ENCODE assay signal across 8 mouse cellular contexts in genomic region chr4:148164461-148164860, GRCm38 (mm10). TPM values are rescaled to one million over a fixed set of nuclear protein-coding genes. Genes with fewer than 3 reads are reported as not detected.
DNase-seq lines count a peak whose midpoint lies in the region; ATAC-seq and TF ChIP-seq lines count a peak whose summit lies in the region.

No protein-coding gene starts in this region.

- H3K9ac ChIP-seq in liver, embryonic 13.5 days = no peak overlapping the region

- 1% methylated on average over 16 of the region's 16 CpGs for WGBS in liver, embryonic 13.5 days (ENCODE audit: insufficient replicate concordance)

- H3K4me3 ChIP-seq in testis, adult 2 months (ENCODE audit: control insufficient read depth, low read depth, low read length) = peak overlapping the region; percentile 75
- H3K4me3 ChIP-seq in liver, embryonic 13.5 days (replicated peaks) = 0 out of 2 replicates have a peak overlapping the region, but pooled peaks have one; percentile 23

- DNase-seq in heart, adult 11 months = peak; percentile 92
- DNase-seq in heart, postnatal 36 days = no peak
- DNase-seq in testis, postnatal 10 days (ENCODE audit: low spot score) = no peak
- DNase-seq in liver, embryonic 13.5 days = no peak
- no peak for DNase-seq in adrenal gland, postnatal 25 days
- no peak for DNase-seq in urinary bladder, adult 2 months (ENCODE audit: low spot score)

- no peaks in the 10 kb centered on the region for H3K36me3 ChIP-seq in testis, adult 2 months (ENCODE audit: control insufficient read depth, insufficient read depth, low read length)
- no peaks in the 10 kb centered on the region for H3K36me3 ChIP-seq in liver, embryonic 13.5 days

- no peak for ATAC-seq in liver, embryonic 13.5 days (ENCODE audit: low read depth)
- no peak for ATAC-seq in monocyte, adult 5-6 weeks (replicated peaks; ENCODE audit: insufficient number of reproducible peaks, low FRiP score, low TSS enrichment, poor library complexity, severe bottlenecking)

- no peaks in the 10 kb centered on the region for H3K27me3 ChIP-seq in testis, adult 2 months (ENCODE audit: control insufficient read depth, insufficient read depth, low read length)
- peaks cover 90% of the 10 kb centered on the region for H3K27me3 ChIP-seq in liver, embryonic 13.5 days

- no peak overlapping the region; the same call in 1 of the 2 replicates for H3K4me2 ChIP-seq in liver, embryonic 13.5 days

- no peak for TF ChIP-seq CTCF in testis, adult 2 months (IDR thresholded peaks at IDR 0.05; ENCODE audit: control insufficient read depth, insufficient read depth, insufficient replicate concordance, low read depth, low read length)

- intact Hi-C loops in heart, postnatal 36 days (cut with DNase I) = loop anchor here (1.0 to 2.0 kb wide), 2 partner anchors 24 to 49 kb away; no protein-coding TSS in a partner anchor

- peaks cover 16% of the 10 kb centered on the region for H3K4me1 ChIP-seq in testis, adult 2 months (ENCODE audit: control insufficient read depth, insufficient read depth, low read length)
- peaks cover 28% of the 10 kb centered on the region for H3K4me1 ChIP-seq in liver, embryonic 13.5 days (replicated peaks)

- TF ChIP-seq POLR2A in testis, adult 2 months (IDR thresholded peaks at IDR 0.05; ENCODE audit: control insufficient read depth, low read depth, low read length) = no peak

- no peaks in the 10 kb centered on the region for H3K9me3 ChIP-seq in liver, embryonic 13.5 days (replicated peaks)

- no peak overlapping the region for H3K27ac ChIP-seq in testis, adult 2 months (ENCODE audit: control insufficient read depth, insufficient read depth, low read depth, low read length)
- no peak overlapping the region for H3K27ac ChIP-seq in liver, embryonic 13.5 days

RNA-seq across cellular contexts. Expression of gene Fbxo2, which starts 4.0 kb away (rescaled TPM):
- total RNA-seq in heart, postnatal 36 days (2021) = under 1 TPM in 1 of 2 experiments, not detected in 1; 0.19 TPM
- polyA plus RNA-seq in testis, adult 2 months (2012; rRNA removed) = 41.2 and 42.8 TPM in 2 replicates
- polyA plus RNA-seq in liver, embryonic 13.5 days (2015; fragmentation: Nextera tagmentation; extraction: Ambion mirVana) = 0.22 and 0.36 TPM in 2 replicates
- total RNA-seq in adrenal gland, postnatal 25 days (2021) = 4.5 and 4.7 TPM in 2 replicates
- not detected in 3 replicates for total RNA-seq in monocyte, adult 5-6 weeks (2017)
- polyA plus RNA-seq in urinary bladder, adult 2 months (2012; rRNA removed) = 3.6 and 4.6 TPM in 2 replicates

RNA-seq across cellular contexts. Expression of gene Fbxo44, which starts 4.2 kb away (rescaled TPM):
- 10 to 100 TPM; 18.2 to 18.8 TPM for total RNA-seq in heart, postnatal 36 days (2021)
- 191 and 200 TPM in 2 replicates for polyA plus RNA-seq in testis, adult 2 months (2012; rRNA removed)
- 0.93 and 1.0 TPM in 2 replicates for polyA plus RNA-seq in liver, embryonic 13.5 days (2015; fragmentation: Nextera tagmentation; extraction: Ambion mirVana)
- total RNA-seq in adrenal gland, postnatal 25 days (2021) = 7.0 and 14.6 TPM in 2 replicates
- total RNA-seq in monocyte, adult 5-6 weeks (2017) = 1.5 to 3.5 TPM (median 2.6 TPM) in 3 replicates
- polyA plus RNA-seq in urinary bladder, adult 2 months (2012; rRNA removed) = 18.3 and 19.0 TPM in 2 replicates

RNA-seq across cellular contexts. Expression of gene Fbxo6, which starts 12.5 kb away (rescaled TPM):
- total RNA-seq in heart, postnatal 36 days (2021) = 10 to 100 TPM; 38.9 to 40.3 TPM
- polyA plus RNA-seq in testis, adult 2 months (2012; rRNA removed) = 41.3 and 41.9 TPM in 2 replicates
- 16.5 and 16.9 TPM in 2 replicates for polyA plus RNA-seq in liver, embryonic 13.5 days (2015; fragmentation: Nextera tagmentation; extraction: Ambion mirVana)
- 45.2 and 55.3 TPM in 2 replicates for total RNA-seq in adrenal gland, postnatal 25 days (2021)
- total RNA-seq in monocyte, adult 5-6 weeks (2017) = 12.7 to 17.3 TPM (median 13.8 TPM) in 3 replicates
- polyA plus RNA-seq in urinary bladder, adult 2 months (2012; rRNA removed) = 66.4 and 70.1 TPM in 2 replicates

RNA-seq across cellular contexts. Expression of gene Draxin, which starts 34.0 kb away (rescaled TPM):
- total RNA-seq in heart, postnatal 36 days (2021) = under 1 TPM; 0.05 to 0.11 TPM
- 0.24 and 0.32 TPM in 2 replicates for polyA plus RNA-seq in testis, adult 2 months (2012; rRNA removed)
- polyA plus RNA-seq in liver, embryonic 13.5 days (2015; fragmentation: Nextera tagmentation; extraction: Ambion mirVana) = 0.09 and 0.13 TPM in 2 replicates
- total RNA-seq in adrenal gland, postnatal 25 days (2021) = 0.15 and 0.24 TPM in 2 replicates
- 0.29 to 3.1 TPM in 2 of 3 replicates, not detected in the other for total RNA-seq in monocyte, adult 5-6 weeks (2017)
- polyA plus RNA-seq in urinary bladder, adult 2 months (2012; rRNA removed) = 0.01 and 0.04 TPM in 2 replicates

RNA-seq across cellular contexts. Expression of gene Mad2l2, which starts 34.3 kb away (rescaled TPM):
- 10 to 100 TPM; 10.6 to 11.9 TPM for total RNA-seq in heart, postnatal 36 days (2021)
- polyA plus RNA-seq in testis, adult 2 months (2012; rRNA removed) = 332 and 347 TPM in 2 replicates
- 19.4 and 21.0 TPM in 2 replicates for polyA plus RNA-seq in liver, embryonic 13.5 days (2015; fragmentation: Nextera tagmentation; extraction: Ambion mirVana)
- total RNA-seq in adrenal gland, postnatal 25 days (2021) = 16.2 and 20.3 TPM in 2 replicates
- 1.5 to 7.6 TPM (median 6.4 TPM) in 3 replicates for total RNA-seq in monocyte, adult 5-6 weeks (2017)
- 25.3 and 28.7 TPM in 2 replicates for polyA plus RNA-seq in urinary bladder, adult 2 months (2012; rRNA removed)
